Comparison of ENCODE assay signal across 20 mouse cellular contexts in the genomic region with DNA sequence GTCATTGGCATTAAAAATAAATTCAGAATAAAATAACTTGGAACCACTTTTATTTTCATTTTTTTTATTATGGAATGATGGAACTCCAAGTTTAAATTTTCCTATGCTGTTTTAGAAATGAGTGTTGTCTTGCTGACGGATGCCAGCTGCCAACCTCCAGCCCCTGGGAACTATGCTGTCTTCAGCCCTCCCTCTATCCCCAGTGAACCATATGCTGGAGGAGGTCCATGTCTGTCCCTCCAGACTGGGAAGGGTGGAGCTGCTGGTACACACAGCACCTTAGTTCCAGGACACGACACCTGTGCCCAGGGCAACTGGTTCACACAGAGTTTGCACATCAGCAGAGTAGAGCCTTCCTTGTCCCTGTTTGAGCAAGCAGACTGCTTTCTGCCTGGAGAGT. TPM values are rescaled to one million over a fixed set of nuclear protein-coding genes. Genes with fewer than 3 reads are reported as not detected.
DNase-seq lines count a peak whose midpoint lies in the region; ATAC-seq and TF ChIP-seq lines count a peak whose summit lies in the region.
"Had no signal": no experiment of that assay in that cellular context is flagged by ENCODE, and none has a peak within 500 bp of the region (broad histone marks: within the 10 kb centered on the region; RNA-seq: fewer than 3 reads in every experiment).

No protein-coding gene starts in this region.

- H3K27me3 ChIP-seq in heart, embryonic 11.5 days (ENCODE audit: control insufficient read depth, insufficient read depth, low read length) = no peaks in the 10 kb centered on the region
- no peaks in the 10 kb centered on the region for H3K27me3 ChIP-seq in kidney, adult 2 months (replicated peaks; ENCODE audit: control insufficient read depth, insufficient read depth, low read length)
- H3K27me3 ChIP-seq in stomach, embryonic 16.5 days (ENCODE audit: control insufficient read depth, insufficient read depth, low read length) = no peaks in the 10 kb centered on the region
- H3K27me3 ChIP-seq in liver, embryonic 11.5 days (replicated peaks; ENCODE audit: control insufficient read depth, insufficient read depth, low read length) = no peaks in the 10 kb centered on the region
- H3K27me3 ChIP-seq: embryonic facial prominence, embryonic 12.5 days; limb, embryonic 12.5 days; midbrain, embryonic 15.5 days had no signal

- ATAC-seq in heart, embryonic 11.5 days (replicated peaks; ENCODE audit: insufficient number of reproducible peaks, low FRiP score, low TSS enrichment) = no peak; the same call in 1 of the 2 replicates
- 0 out of 2 replicates have a peak, but pooled peaks have one; percentile 35 for ATAC-seq in stomach, embryonic 16.5 days (ENCODE audit: insufficient read depth, low FRiP score)
- no peak for ATAC-seq in liver, embryonic 11.5 days (replicated peaks; ENCODE audit: low FRiP score)
- ATAC-seq: midbrain, embryonic 15.5 days had no signal

- H3K9me3 ChIP-seq in heart, embryonic 11.5 days (replicated peaks; ENCODE audit: control insufficient read depth, low read length) = no peaks in the 10 kb centered on the region
- no peaks in the 10 kb centered on the region for H3K9me3 ChIP-seq in stomach, embryonic 16.5 days (replicated peaks; ENCODE audit: control insufficient read depth, low read length)
- H3K9me3 ChIP-seq in liver, embryonic 11.5 days (ENCODE audit: control insufficient read depth, low read length) = no peaks in the 10 kb centered on the region
- H3K9me3 ChIP-seq: embryonic facial prominence, embryonic 12.5 days; limb, embryonic 12.5 days; midbrain, embryonic 15.5 days had no signal

- H3K9ac ChIP-seq in heart, embryonic 11.5 days (ENCODE audit: low read depth, low read length) = no peak overlapping the region
- no peak overlapping the region for H3K9ac ChIP-seq in stomach, embryonic 16.5 days (ENCODE audit: low read length)
- no peak overlapping the region for H3K9ac ChIP-seq in liver, embryonic 11.5 days (ENCODE audit: low read depth, low read length)
- H3K9ac ChIP-seq: embryonic facial prominence, embryonic 12.5 days; hindbrain, embryonic 14.5 days; limb, embryonic 12.5 days; liver, embryonic 14.5 days; midbrain, embryonic 15.5 days had no signal

- no peaks in the 10 kb centered on the region for H3K36me3 ChIP-seq in heart, embryonic 11.5 days (ENCODE audit: control insufficient read depth, insufficient read depth, low read length)
- H3K36me3 ChIP-seq in kidney, adult 2 months (ENCODE audit: control insufficient read depth, insufficient read depth, low read length) = no peaks in the 10 kb centered on the region
- no peaks in the 10 kb centered on the region for H3K36me3 ChIP-seq in stomach, embryonic 16.5 days (ENCODE audit: control insufficient read depth, insufficient read depth, low read length)
- no peaks in the 10 kb centered on the region for H3K36me3 ChIP-seq in liver, embryonic 11.5 days (ENCODE audit: control insufficient read depth, insufficient read depth, low read length)
- H3K36me3 ChIP-seq: embryonic facial prominence, embryonic 12.5 days; limb, embryonic 12.5 days; midbrain, embryonic 15.5 days had no signal

- H3K4me2 ChIP-seq in heart, embryonic 11.5 days = no peak overlapping the region
- no peak overlapping the region for H3K4me2 ChIP-seq in stomach, embryonic 16.5 days (ENCODE audit: low read depth, low read length)
- H3K4me2 ChIP-seq in liver, embryonic 11.5 days = no peak overlapping the region
- H3K4me2 ChIP-seq: embryonic facial prominence, embryonic 12.5 days; hindbrain, embryonic 14.5 days; limb, embryonic 12.5 days; midbrain, embryonic 15.5 days had no signal

- 65% methylated on average over 2 of the region's 2 CpGs for WGBS in heart, embryonic 11.5 days (ENCODE audit: insufficient replicate concordance)
- 59% methylated on average over 2 of the region's 2 CpGs for WGBS in kidney, adult 2 months
- WGBS in stomach, embryonic 16.5 days = 53% methylated on average over 2 of the region's 2 CpGs
- WGBS in liver, embryonic 11.5 days = 80% methylated on average over 2 of the region's 2 CpGs

- no peak overlapping the region for H3K27ac ChIP-seq in heart, embryonic 11.5 days (ENCODE audit: low read depth, low read length)
- no peak overlapping the region for H3K27ac ChIP-seq in kidney, adult 2 months (ENCODE audit: insufficient read depth, low read depth, low read length)
- H3K27ac ChIP-seq in stomach, embryonic 16.5 days (ENCODE audit: low read length) = no peak overlapping the region
- no peak overlapping the region for H3K27ac ChIP-seq in liver, embryonic 11.5 days (ENCODE audit: low read depth, low read length)
- H3K27ac ChIP-seq: embryonic facial prominence, embryonic 12.5 days; hindbrain, embryonic 14.5 days; limb, embryonic 12.5 days; liver, embryonic 14.5 days; midbrain, embryonic 15.5 days had no signal

- no peak for TF ChIP-seq POLR2A in kidney, adult 2 months (IDR thresholded peaks at IDR 0.05; ENCODE audit: low read depth, low read length)

- H3K4me1 ChIP-seq in heart, embryonic 11.5 days (ENCODE audit: control insufficient read depth, insufficient read depth, low read length) = no peaks in the 10 kb centered on the region
- no peaks in the 10 kb centered on the region; the same call in 1 of the 2 replicates for H3K4me1 ChIP-seq in kidney, adult 2 months (ENCODE audit: control insufficient read depth, insufficient read depth, low read length)
- H3K4me1 ChIP-seq in stomach, embryonic 16.5 days (ENCODE audit: control insufficient read depth, insufficient read depth, low read length) = no peaks in the 10 kb centered on the region
- no peaks in the 10 kb centered on the region for H3K4me1 ChIP-seq in liver, embryonic 11.5 days (replicated peaks; ENCODE audit: control insufficient read depth, insufficient read depth, low read length)
- H3K4me1 ChIP-seq: embryonic facial prominence, embryonic 12.5 days; midbrain, embryonic 15.5 days had no signal

- H3K4me3 ChIP-seq in heart, embryonic 11.5 days (ENCODE audit: low read depth, low read length) = no peak overlapping the region
- H3K4me3 ChIP-seq in kidney, adult 2 months (ENCODE audit: insufficient read depth, low read depth, low read length) = no peak overlapping the region
- H3K4me3 ChIP-seq in stomach, embryonic 16.5 days (replicated peaks; ENCODE audit: low read length) = no peak overlapping the region
- no peak overlapping the region for H3K4me3 ChIP-seq in liver, embryonic 11.5 days (ENCODE audit: low read depth, low read length)
- H3K4me3 ChIP-seq: embryonic facial prominence, embryonic 12.5 days; limb, embryonic 12.5 days; midbrain, embryonic 15.5 days had no signal

- DNase-seq in heart, adult 18-20 months = peak; percentile 50 to 52
- DNase-seq in kidney, postnatal 4 days = peak; percentile 60 to 67
- DNase-seq in kidney, adult 2 months = no peak
- peak; percentile 5 for DNase-seq in urinary bladder, postnatal 14 days (ENCODE audit: low spot score)
- no peak for DNase-seq in urinary bladder, adult 18-20 months (ENCODE audit: low spot score in 2 of 2)
- no peak for DNase-seq in liver, embryonic 11.5 days (ENCODE audit: low spot score)
- DNase-seq: adrenal gland, postnatal 25 days; cerebellum, adult 2 months; gastrocnemius, postnatal 14 days; kidney, adult 18-20 months; layer of hippocampus, adult 9-11 months; thymus, postnatal 14 days had no signal

- TF ChIP-seq CTCF in kidney, adult 2 months (conservative IDR thresholded peaks at IDR 0.05; ENCODE audit: insufficient read depth, insufficient read length, low read depth, low read length) = no peak

RNA-seq across cellular contexts. Expression of a gene that starts 22.4 kb away (rescaled TPM):
- total RNA-seq in heart, adult 18-20 months (2021) = not detected
- not detected in 2 replicates for polyA plus RNA-seq in heart, embryonic 11.5 days (2014; fragmentation: Nextera tagmentation; extraction: Ambion mirVana)
- 0.61 and 0.70 TPM in 2 replicates for polyA plus RNA-seq in kidney, adult 2 months (2012; rRNA removed)
- 0.32 TPM in 1 of 2 replicates, not detected in the other for polyA plus RNA-seq in stomach, embryonic 16.5 days (2015; fragmentation: Nextera tagmentation; extraction: Ambion mirVana)
- polyA plus RNA-seq in liver, embryonic 11.5 days (2014; fragmentation: Nextera tagmentation; extraction: Ambion mirVana) = 0.10 TPM in 1 of 2 replicates, not detected in the other
- total RNA-seq: adrenal gland, postnatal 25 days; gastrocnemius, postnatal 14 days had no signal
- polyA plus RNA-seq: C2C12; cerebellum, adult 2 months; limb, embryonic 12.5 days had no signal

Comparison
In these comparisons a context has a peak if more than half of its experiments do, and no peak if none do; other contexts are left out.
1. DNase-seq: peak in heart, adult 18-20 months (2 of 2), kidney, postnatal 4 days (2 of 2) and urinary bladder, postnatal 14 days (single experiment); none in kidney, adult 2 months (single experiment), urinary bladder, adult 18-20 months (0 of 2) and liver, embryonic 11.5 days (single experiment).